Mouse (Mus musculus): ENCODE measurements around the gene Tbc1d10c. TPM values are rescaled to one million over a fixed set of nuclear protein-coding genes. Genes with fewer than 3 reads are reported as not detected.

Gene Tbc1d10c
- total RNA-seq, 2 experiments from 2014 or later = 1.2 to 1.3 TPM

- DNase-seq (ENCODE audit: extremely low spot score in 1 of 2, low spot score in 1 of 2) = no peak
Observed at GRCm38 (mm10) chr19:4216041-4216685, 25.1 kb upstream of the Tbc1d10c start.

- no peak for DNase-seq (ENCODE audit: extremely low spot score in 1 of 2, low spot score in 1 of 2)
Observed at GRCm38 (mm10) chr19:4215451-4215840, 24.4 kb upstream of the Tbc1d10c start.

GRCm38 (mm10) chr19:4214771-4215450 is 23.8 kb upstream of the Tbc1d10c start:
- DNase-seq (ENCODE audit: extremely low spot score in 1 of 2, low spot score in 1 of 2) = no peak

- no peak for DNase-seq (ENCODE audit: extremely low spot score in 1 of 2, low spot score in 1 of 2)
Observed at GRCm38 (mm10) chr19:4214071-4214770, 23.1 kb upstream of the Tbc1d10c start, which contains the start of the genes Clcf1 and AC109138.7. Gene Clcf1 (plus strand): TSS chr19:4214238. Gene AC109138.7 (plus strand): TSS chr19:4214357.

- no peak for DNase-seq (ENCODE audit: extremely low spot score in 1 of 2, low spot score in 1 of 2)
Observed at GRCm38 (mm10) chr19:4213524-4213974, 22.5 kb upstream of the Tbc1d10c start.

GRCm38 (mm10) chr19:4211891-4212588 is 21.0 kb upstream of the Tbc1d10c start:
- DNase-seq (ENCODE audit: extremely low spot score in 1 of 2, low spot score in 1 of 2) = no peak

- DNase-seq (ENCODE audit: extremely low spot score in 1 of 2, low spot score in 1 of 2) = no peak
Observed at GRCm38 (mm10) chr19:4208563-4208962, 17.5 kb upstream of the Tbc1d10c start.

GRCm38 (mm10) chr19:4206971-4207370 is 15.9 kb upstream of the Tbc1d10c start:
- peak; percentile 46 to 53 for DNase-seq (ENCODE audit: extremely low spot score in 1 of 2, low spot score in 1 of 2)

GRCm38 (mm10) chr19:4204889-4205288 is 13.8 kb upstream of the Tbc1d10c start:
- DNase-seq (ENCODE audit: extremely low spot score in 1 of 2, low spot score in 1 of 2) = no peak

GRCm38 (mm10) chr19:4203604-4204326 is 12.7 kb upstream of the Tbc1d10c start:
- DNase-seq (ENCODE audit: extremely low spot score in 1 of 2, low spot score in 1 of 2) = no peak

- no peak for DNase-seq (ENCODE audit: extremely low spot score in 1 of 2, low spot score in 1 of 2)
Observed at GRCm38 (mm10) chr19:4203148-4203547, 12.1 kb upstream of the Tbc1d10c start.

- DNase-seq (ENCODE audit: extremely low spot score in 1 of 2, low spot score in 1 of 2) = no peak
Observed at GRCm38 (mm10) chr19:4202149-4202548, 11.1 kb upstream of the Tbc1d10c start.

- peak; percentile 78 to 88 for DNase-seq (ENCODE audit: extremely low spot score in 1 of 2, low spot score in 1 of 2)
Observed at GRCm38 (mm10) chr19:4201291-4201909, 10.3 kb upstream of the Tbc1d10c start, which contains the start of gene Rad9a. Gene Rad9a (minus strand): TSS chr19:4201662.

- DNase-seq (ENCODE audit: extremely low spot score in 1 of 2, low spot score in 1 of 2) = no peak
Observed at GRCm38 (mm10) chr19:4197180-4197579, 6.1 kb upstream of the Tbc1d10c start.

- DNase-seq (ENCODE audit: extremely low spot score in 1 of 2, low spot score in 1 of 2) = no peak
Observed at GRCm38 (mm10) chr19:4196548-4196947, 5.5 kb upstream of the Tbc1d10c start.

- DNase-seq (ENCODE audit: extremely low spot score in 1 of 2, low spot score in 1 of 2) = no peak
Observed at GRCm38 (mm10) chr19:4196048-4196447, 5.0 kb upstream of the Tbc1d10c start.

- DNase-seq (ENCODE audit: extremely low spot score in 1 of 2, low spot score in 1 of 2) = no peak
Observed at GRCm38 (mm10) chr19:4194776-4195650, 3.9 kb upstream of the Tbc1d10c start.

GRCm38 (mm10) chr19:4194021-4194724 is 3.1 kb upstream of the Tbc1d10c start:
- no peak for DNase-seq (ENCODE audit: extremely low spot score in 1 of 2, low spot score in 1 of 2)

All from layer of hippocampus, postnatal 25 days (tissue).